Mouse (Mus musculus) kidney, embryonic 14.5 days (tissue): ENCODE results near the gene Dlk2. TPM values are rescaled to one million over a fixed set of nuclear protein-coding genes. Genes with fewer than 3 reads are reported as not detected.

Experiments
- ATAC-seq: fragments of 200-750 bp; cut with Nextera tagmentation; 2 replicates; pipeline ENCODE4 v1.8.0; 2017; ENCODE audit warnings: moderate number of reproducible peaks, mild to moderate bottlenecking, moderate TSS enrichment, moderate library complexity; ENCODE audit not compliant: low FRiP score, low TSS enrichment
- H3K27ac ChIP-seq: fragments of 300-500 bp; sonication (generic); 2 replicates; pipeline ENCODE4 v1.5.1; 2014; ENCODE audit warnings: low read depth, mild to moderate bottlenecking, low read length, moderate library complexity, mixed read lengths
- H3K27me3 ChIP-seq: fragments of 300-500 bp; sonication (generic); 2 replicates; pipeline ENCODE4 v1.6.1; 2014; ENCODE audit warnings: mild to moderate bottlenecking, low read length; ENCODE audit not compliant: control insufficient read depth, insufficient read depth
- H3K36me3 ChIP-seq: fragments of 300-500 bp; sonication (generic); 2 replicates; pipeline ENCODE4 v1.6.1; 2014; ENCODE audit warnings: low read length, mixed read lengths; ENCODE audit not compliant: control insufficient read depth, insufficient read depth
- H3K4me1 ChIP-seq: fragments of 300-500 bp; sonication (generic); 2 replicates; pipeline ENCODE4 v1.6.1; 2014; ENCODE audit warnings: low read length, mixed read lengths; ENCODE audit not compliant: control insufficient read depth, insufficient read depth
- H3K4me2 ChIP-seq: fragments of 300-500 bp; sonication (generic); replicated peaks from 2 replicates; pipeline ENCODE4 v1.6.1; 2014; ENCODE audit warnings: low read depth, mild to moderate bottlenecking, low read length
- H3K4me3 ChIP-seq: fragments of 300-500 bp; sonication (generic); 2 replicates; pipeline ENCODE4 v1.5.1; 2014; ENCODE audit warnings: mild to moderate bottlenecking, low read length
- H3K9ac ChIP-seq: fragments of 300-500 bp; sonication (generic); 2 replicates; pipeline ENCODE4 v1.6.1; 2014; ENCODE audit warnings: low read depth, mild to moderate bottlenecking, low read length, moderate library complexity
- H3K9me3 ChIP-seq: fragments of 300-500 bp; sonication (generic); 2 replicates; pipeline ENCODE4 v1.6.1; 2016; ENCODE audit warnings: low read length; ENCODE audit not compliant: control insufficient read depth
- WGBS: fragments of 180-500 bp; shearing (Covaris S2); extraction: QIAGEN DNeasy Blood & Tissue Kit; methylation state at CpG from one replicate; pipeline ENCODE4 v1.1.7; 2014; 5-methylcytosine and 5-hydroxymethylcytosine counted together
- polyA plus RNA-seq: library from polyadenylated mRNA; unstranded; fragments of >200 nt; fragmentation: Nextera tagmentation; extraction: Ambion mirVana; gene quantifications from 2 replicates; pipeline ENCODE4 v1.2.1, GENCODE M21; 2014

Gene Dlk2
- polyA plus RNA-seq, result not detected in 2 replicates

DNA sequence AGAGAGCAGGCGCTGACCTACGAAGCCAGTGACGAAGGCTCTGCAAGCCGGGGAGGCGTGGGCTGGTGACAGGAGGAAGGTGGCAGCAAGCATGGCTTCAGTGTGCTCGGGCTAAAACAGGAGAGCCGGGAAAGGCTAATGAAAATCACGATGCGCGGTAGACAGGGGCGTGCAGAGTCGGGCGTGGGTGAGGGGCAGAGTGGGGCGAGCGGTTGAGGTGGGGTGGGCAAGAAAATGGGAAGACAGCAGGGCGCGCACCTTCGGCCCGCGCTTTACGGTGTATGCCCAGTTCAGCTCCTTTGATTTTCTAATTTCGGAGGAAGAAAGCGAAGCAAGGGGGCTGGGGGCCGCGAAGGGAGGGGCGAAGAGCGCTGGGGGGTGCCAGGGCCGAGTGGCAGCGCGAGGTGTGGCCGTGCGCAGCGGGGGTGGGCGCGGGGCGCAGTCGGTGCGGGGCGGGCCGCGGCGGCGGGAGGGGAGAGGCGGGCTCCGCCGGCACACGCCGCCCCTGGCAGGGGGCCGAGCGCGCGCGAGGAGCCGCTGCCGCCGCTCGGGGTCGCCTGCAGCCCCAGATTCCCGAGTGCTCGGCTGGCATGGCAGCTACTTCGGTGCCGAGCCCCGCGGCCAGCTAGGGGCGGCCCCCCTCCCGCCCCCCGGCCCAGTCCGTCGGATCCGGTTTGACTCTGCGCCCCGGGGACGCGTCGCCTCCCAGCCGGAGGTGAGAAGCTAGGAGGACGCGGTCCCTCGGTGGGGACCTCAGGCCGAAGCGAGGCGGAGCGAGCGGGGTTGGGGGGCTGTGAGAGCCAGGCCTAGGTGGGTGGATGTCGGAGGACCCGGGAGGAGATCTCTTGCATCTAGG, at the start of gene Dlk2:
Dlk2 (plus strand) TSS at position 58 of the 856 bp plus-strand sequence.
- ATAC-seq, result peak; percentile 37
- WGBS, result under 1% methylated on average over 62 of the region's 86 CpGs

DNA sequence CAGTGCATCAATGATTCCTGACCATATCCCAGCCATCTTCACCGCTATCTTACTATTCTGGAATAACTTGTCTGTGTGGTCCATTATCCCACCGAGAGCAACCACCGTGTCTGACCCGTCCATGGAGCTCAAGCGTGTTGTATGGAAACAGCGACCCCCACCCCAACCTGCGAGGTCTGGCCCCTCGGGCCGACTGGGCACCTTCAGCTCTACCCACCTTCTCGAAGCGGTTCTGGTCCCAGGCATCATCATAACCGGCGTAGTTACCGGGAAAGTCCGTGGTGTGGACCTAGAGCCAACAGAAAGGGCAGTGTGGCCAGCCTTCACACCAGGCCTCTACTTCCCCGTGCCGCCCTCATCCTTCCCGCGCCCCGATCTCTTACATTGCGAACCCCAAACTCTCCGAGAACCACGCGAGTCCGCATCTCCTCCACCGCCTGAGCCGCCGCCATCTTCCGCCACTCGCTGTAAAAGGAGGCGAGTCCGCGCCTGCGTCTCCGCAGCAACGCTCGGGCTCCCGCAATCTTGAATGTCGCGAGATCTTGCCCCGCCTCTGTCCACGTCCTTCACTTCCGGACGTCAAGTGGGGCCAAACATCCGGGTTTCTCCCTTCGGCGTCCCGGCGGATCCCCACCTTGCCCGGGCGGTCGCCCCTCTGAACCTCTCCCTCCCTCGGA, 49.6 kb upstream of the Dlk2 start, which contains the start of the genes Polr1c and Yipf3:
Polr1c (minus strand) TSS at position 543 of the 677 bp plus-strand sequence.
Yipf3 (plus strand) TSS at position 569 of the 677 bp plus-strand sequence.
- no peaks in the 10 kb centered on the region for H3K27me3 ChIP-seq
- H3K36me3 ChIP-seq, result peaks cover 69% of the 10 kb centered on the region
- H3K27ac ChIP-seq, result peak within 1 kb of the TSS; percentile 67; the same call in 1 of the 2 replicates
- H3K4me3 ChIP-seq, result peak within 1 kb of the TSS; percentile 99
- peaks cover 17% of the 10 kb centered on the region for H3K4me1 ChIP-seq
- under 1% methylated on average over 53 of the region's 53 CpGs for WGBS
- peak within 1 kb of the TSS; percentile 95 for H3K9ac ChIP-seq
- no peaks in the 10 kb centered on the region for H3K9me3 ChIP-seq
- peak within 1 kb of the TSS; percentile 87 for H3K4me2 ChIP-seq
- ATAC-seq, result peak; percentile 89

More for the DNA sequence above, at the start of gene Dlk2:
- H3K36me3 ChIP-seq, result no peaks in the 10 kb centered on the region
- peak within 1 kb of the TSS; percentile 59 for H3K4me3 ChIP-seq
- H3K4me1 ChIP-seq, result 0 out of 2 replicates have a peak, but pooled peaks cover 8% of the 10 kb centered on the region
- peaks cover 56% of the 10 kb centered on the region for H3K27me3 ChIP-seq
- H3K9ac ChIP-seq, result peak within 1 kb of the TSS; percentile 57
- no peaks in the 10 kb centered on the region for H3K9me3 ChIP-seq
- H3K4me2 ChIP-seq, result peak within 1 kb of the TSS; percentile 100
- no peak within 1 kb of the TSS for H3K27ac ChIP-seq

DNA sequence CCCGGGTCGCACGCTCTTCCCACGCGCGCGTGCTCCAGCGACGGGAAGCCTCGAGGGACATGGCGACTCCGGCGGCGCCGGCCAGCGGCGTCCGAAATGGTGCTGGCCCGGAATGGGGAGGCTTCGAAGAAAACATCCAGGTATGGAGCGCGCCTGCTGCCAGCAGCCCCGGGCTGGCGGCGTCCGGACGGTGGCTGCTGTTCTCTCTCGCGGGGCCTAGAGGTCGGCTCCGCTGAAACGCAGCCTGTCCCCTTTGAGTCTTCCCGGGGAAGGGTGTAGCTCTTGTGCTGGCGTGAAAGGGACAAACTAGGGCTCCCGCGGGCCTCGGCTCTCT, 49.1 kb upstream of the Dlk2 start:
- Histone ChIP-seq H3K36me3 (peaks cover 64% of the 10 kb centered on the region), H3K4me1 (peaks cover 17% of the 10 kb centered on the region), H3K27me3 (no peaks in the 10 kb centered on the region), H3K4me3 (peak overlapping the region; percentile 99), H3K4me2 (peak overlapping the region; percentile 87), H3K9me3 (no peaks in the 10 kb centered on the region), H3K27ac (peak overlapping the region; percentile 67; the same call in 1 of the 2 replicates), H3K9ac (peak overlapping the region; percentile 95)
- no peak; the same call in 1 of the 2 replicates for ATAC-seq
- under 1% methylated on average over 37 of the region's 37 CpGs for WGBS

DNA sequence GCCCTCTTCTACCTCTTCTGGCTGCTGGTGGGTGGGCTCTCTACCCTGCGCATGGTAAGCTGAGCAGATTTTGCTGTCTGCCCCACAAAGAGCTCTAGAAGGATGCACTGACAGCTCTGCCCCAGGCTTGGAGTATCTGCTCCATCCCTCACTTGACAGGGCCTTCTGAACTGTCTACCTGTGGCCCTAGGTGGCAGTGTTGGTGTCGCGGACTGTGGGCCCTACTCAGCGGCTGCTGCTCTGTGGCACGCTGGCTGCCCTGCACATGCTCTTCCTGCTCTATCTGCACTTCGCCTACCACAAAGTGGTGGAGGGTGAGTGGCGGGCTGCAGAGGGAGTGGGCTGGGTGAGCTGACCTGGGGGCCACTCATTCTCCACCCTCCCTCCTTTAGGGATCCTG, 46.0 kb upstream of the Dlk2 start:
- no peak for ATAC-seq
- 82% methylated on average over 7 of the region's 7 CpGs for WGBS
- Histone ChIP-seq H3K4me3 (no peak overlapping the region), H3K9ac (no peak overlapping the region), H3K36me3 (peaks cover 35% of the 10 kb centered on the region), H3K4me1 (peaks cover 25% of the 10 kb centered on the region), H3K9me3 (no peaks in the 10 kb centered on the region), H3K27me3 (peaks cover 13% of the 10 kb centered on the region), H3K4me2 (no peak overlapping the region), H3K27ac (no peak overlapping the region)

DNA sequence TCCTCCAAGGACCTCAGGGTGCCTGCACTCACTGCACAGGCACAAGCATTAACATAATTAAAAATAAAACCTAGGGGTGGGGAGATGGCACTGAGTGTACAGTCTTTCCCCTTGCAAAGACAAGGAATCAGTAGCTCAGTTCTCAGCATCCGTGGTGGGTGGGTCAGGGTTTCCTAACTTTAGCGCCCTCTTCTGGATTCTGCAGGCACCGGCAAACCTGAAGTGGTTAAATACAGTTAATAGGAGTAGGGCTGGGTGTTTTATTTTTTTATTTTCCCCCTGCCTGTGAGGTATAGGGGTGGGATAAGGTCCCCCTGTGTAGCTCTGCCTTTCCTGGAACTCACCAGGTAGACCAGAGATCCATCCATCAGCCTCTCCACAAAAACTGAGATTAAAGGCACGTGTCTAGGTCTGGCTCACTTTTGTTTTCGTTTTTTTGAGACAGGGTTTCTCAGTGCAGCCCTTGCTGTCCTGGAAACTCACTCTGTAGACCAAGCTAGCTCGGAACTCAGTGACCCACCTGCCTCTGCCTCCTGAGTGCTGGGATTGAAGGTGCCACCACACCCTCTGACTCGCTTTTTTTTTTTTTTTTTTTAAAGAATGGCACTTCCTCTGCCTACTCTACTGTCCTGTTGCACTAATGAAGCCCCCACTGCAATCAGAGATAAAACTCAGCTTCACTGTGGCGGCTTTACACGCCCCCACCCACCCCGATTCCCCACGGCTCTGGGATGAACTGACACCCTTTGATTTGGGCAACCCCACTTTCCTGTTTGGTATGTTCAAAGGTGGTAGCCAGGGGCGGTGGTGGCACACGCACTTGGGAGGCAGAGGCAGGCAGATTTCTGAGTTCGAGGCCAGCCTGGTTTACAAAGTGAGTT, 44.4 kb upstream of the Dlk2 start:
- Histone ChIP-seq H3K27me3 (peaks cover 13% of the 10 kb centered on the region), H3K27ac (no peak overlapping the region), H3K9me3 (no peaks in the 10 kb centered on the region), H3K4me3 (peak overlapping the region; percentile 68; the same call in 1 of the 2 replicates), H3K36me3 (peaks cover 41% of the 10 kb centered on the region), H3K4me2 (peak overlapping the region; percentile 99), H3K9ac (peak overlapping the region; percentile 63; the same call in 1 of the 2 replicates), H3K4me1 (peaks cover 18% of the 10 kb centered on the region)
- 63% methylated on average over 14 of the region's 14 CpGs for WGBS
- no peak for ATAC-seq

DNA sequence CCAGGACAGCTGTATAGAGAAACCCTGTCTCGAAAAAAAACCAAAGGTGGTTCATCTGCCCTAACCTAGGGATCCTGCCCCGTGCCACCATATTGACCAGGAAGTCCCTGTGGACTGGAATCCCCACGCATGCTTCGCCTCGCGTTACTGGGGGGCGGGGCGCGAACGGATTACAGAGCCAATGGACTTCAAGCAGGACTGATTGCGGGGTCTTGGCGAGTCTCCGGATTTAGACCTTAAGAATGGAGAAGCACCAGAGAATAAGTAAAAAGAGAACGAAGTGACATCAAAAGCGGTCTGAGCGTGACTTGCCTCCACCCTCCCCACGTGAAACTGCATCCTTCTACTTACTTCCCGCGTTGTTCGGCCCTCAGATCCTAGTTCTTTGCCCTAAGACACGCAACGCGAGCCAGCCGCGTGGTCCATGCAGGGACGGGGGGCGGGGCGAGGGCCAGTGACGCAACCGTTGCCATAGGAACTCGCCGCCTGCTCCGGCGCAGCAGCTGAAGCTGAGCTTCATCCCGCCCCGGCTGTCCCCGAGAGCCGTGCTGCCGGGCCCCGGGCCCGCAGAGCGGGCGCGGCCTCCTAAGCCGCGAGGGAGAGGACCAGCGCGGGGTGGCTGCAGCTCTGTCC, 43.7 kb upstream of the Dlk2 start, which contains the start of gene Lrrc73:
Lrrc73 (plus strand) TSS at position 80 of the 633 bp plus-strand sequence.
- peak within 1 kb of the TSS; percentile 68 for H3K4me3 ChIP-seq
- peaks cover 49% of the 10 kb centered on the region for H3K36me3 ChIP-seq
- peak within 1 kb of the TSS; percentile 63 for H3K9ac ChIP-seq
- H3K4me2 ChIP-seq, result peak within 1 kb of the TSS; percentile 99
- H3K27me3 ChIP-seq, result peaks cover 13% of the 10 kb centered on the region
- H3K4me1 ChIP-seq, result peaks cover 17% of the 10 kb centered on the region
- peak; percentile 77 for ATAC-seq
- H3K9me3 ChIP-seq, result no peaks in the 10 kb centered on the region
- H3K27ac ChIP-seq, result no peak within 1 kb of the TSS
- WGBS, result 2% methylated on average over 46 of the region's 48 CpGs

DNA sequence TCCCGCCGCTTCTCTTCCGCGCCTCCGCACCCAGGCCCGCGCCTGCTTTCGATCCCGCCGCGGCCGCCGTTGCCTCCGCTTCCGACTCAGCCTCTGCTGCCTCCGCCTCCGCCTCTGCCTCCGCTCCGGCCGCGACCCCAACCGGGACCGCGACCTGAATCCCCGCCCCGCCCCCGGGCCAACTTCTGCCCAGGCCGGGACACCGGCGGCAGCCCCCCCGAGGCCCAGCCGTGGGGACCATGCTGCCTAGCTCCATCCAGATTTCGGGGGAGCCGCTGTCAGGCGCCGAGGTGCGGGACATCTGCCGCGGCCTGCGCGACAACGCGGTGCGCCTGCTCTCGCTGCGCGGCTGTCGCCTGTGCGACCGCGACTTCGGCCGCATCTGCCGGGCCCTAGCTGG, 43.1 kb upstream of the Dlk2 start:
- H3K9ac ChIP-seq, result peak overlapping the region; percentile 63
- peaks cover 53% of the 10 kb centered on the region for H3K36me3 ChIP-seq
- H3K27ac ChIP-seq, result no peak overlapping the region
- peak overlapping the region; percentile 68 for H3K4me3 ChIP-seq
- H3K4me2 ChIP-seq, result peak overlapping the region; percentile 99
- under 1% methylated on average over 47 of the region's 54 CpGs for WGBS
- no peaks in the 10 kb centered on the region for H3K9me3 ChIP-seq
- H3K4me1 ChIP-seq, result peaks cover 11% of the 10 kb centered on the region; the same call in 1 of the 2 replicates
- peak; percentile 21; the same call in 1 of the 2 replicates for ATAC-seq
- H3K27me3 ChIP-seq, result peaks cover 13% of the 10 kb centered on the region

DNA sequence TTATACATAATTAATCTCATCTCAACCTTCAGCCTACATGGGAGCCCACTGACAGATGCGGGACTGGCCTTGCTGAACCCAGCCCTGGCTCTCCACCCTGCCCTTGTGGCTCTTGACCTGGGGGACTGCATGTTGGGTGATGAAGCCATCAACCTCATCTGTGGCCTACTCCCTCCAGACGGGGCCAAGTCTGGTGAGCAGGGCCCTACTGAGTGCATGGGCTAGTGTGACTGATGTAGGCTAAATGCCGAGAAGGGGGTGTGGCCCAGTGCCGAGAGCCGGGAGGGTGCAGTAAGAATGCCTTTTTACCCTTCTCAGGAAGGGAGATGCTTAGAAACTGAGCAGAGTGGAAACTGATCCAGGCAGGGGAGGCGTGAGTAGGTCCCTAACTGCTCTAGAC, 42.1 kb upstream of the Dlk2 start:
- H3K4me1 ChIP-seq, result peaks cover 9% of the 10 kb centered on the region; the same call in 1 of the 2 replicates
- H3K27ac ChIP-seq, result no peak overlapping the region
- H3K36me3 ChIP-seq, result peaks cover 53% of the 10 kb centered on the region
- peaks cover 13% of the 10 kb centered on the region for H3K27me3 ChIP-seq
- H3K9ac ChIP-seq, result no peak overlapping the region
- H3K4me3 ChIP-seq, result no peak overlapping the region
- no peak for ATAC-seq
- no peak overlapping the region for H3K4me2 ChIP-seq
- 29% methylated on average over 6 of the region's 6 CpGs for WGBS
- H3K9me3 ChIP-seq, result no peaks in the 10 kb centered on the region
